Mouse (Mus musculus) stomach, embryonic 14.5 days (tissue): Measurements from ENCODE around the gene 1700010I14Rik. TPM values are rescaled to one million over a fixed set of nuclear protein-coding genes. Genes with fewer than 3 reads are reported as not detected.

Source experiments
- ATAC-seq: fragments of 200-750 bp; cut with Nextera tagmentation; 2 replicates; pipeline ENCODE4 v1.8.0; 2017; ENCODE audit warnings: low read depth, moderate TSS enrichment; ENCODE audit not compliant: insufficient number of reproducible peaks, insufficient read depth, low FRiP score
- H3K27ac ChIP-seq: fragments of 300-500 bp; sonication (generic); 2 replicates; pipeline ENCODE4 v1.5.1; 2014; ENCODE audit warnings: mild to moderate bottlenecking, low read length, moderate library complexity, mixed read lengths
- H3K27me3 ChIP-seq: fragments of 300-500 bp; sonication (generic); 2 replicates; pipeline ENCODE4 v1.6.1; 2014; ENCODE audit warnings: low read length, control low read depth, mixed read lengths; ENCODE audit not compliant: control insufficient read depth, insufficient read depth
- H3K36me3 ChIP-seq: fragments of 300-500 bp; sonication (generic); 2 replicates; pipeline ENCODE4 v1.6.1; 2014; ENCODE audit warnings: mild to moderate bottlenecking, control low read depth, low read length, moderate library complexity, mixed read lengths; ENCODE audit not compliant: control insufficient read depth, insufficient read depth
- H3K4me1 ChIP-seq: fragments of 300-500 bp; sonication (generic); 2 replicates; pipeline ENCODE4 v1.6.1; 2014; ENCODE audit warnings: low read length, control low read depth, mixed read lengths; ENCODE audit not compliant: control insufficient read depth, insufficient read depth
- H3K4me2 ChIP-seq: fragments of 300-500 bp; sonication (generic); replicated peaks from 2 replicates; pipeline ENCODE4 v1.6.1; 2014; ENCODE audit warnings: low read depth, low read length, control low read depth
- H3K4me3 ChIP-seq: fragments of 300-500 bp; sonication (generic); 2 replicates; pipeline ENCODE4 v1.5.1; 2014; ENCODE audit warnings: low read depth, low read length, control low read depth
- H3K9ac ChIP-seq: fragments of 300-500 bp; sonication (generic); replicated peaks from 2 replicates; pipeline ENCODE4 v1.6.1; 2014; ENCODE audit warnings: low read depth, mild to moderate bottlenecking, control low read depth, low read length, moderate library complexity, mixed read lengths
- H3K9me3 ChIP-seq: fragments of 300-500 bp; sonication (generic); 2 replicates; pipeline ENCODE4 v1.6.1; 2016; ENCODE audit warnings: low read depth, low read length, control low read depth; ENCODE audit not compliant: control insufficient read depth
- WGBS: fragments of 180-500 bp; shearing (Covaris S2); extraction: QIAGEN DNeasy Blood & Tissue Kit; methylation state at CpG from one replicate; pipeline ENCODE4 v1.1.7; 2014; 5-methylcytosine and 5-hydroxymethylcytosine counted together
- polyA plus RNA-seq: library from polyadenylated mRNA; unstranded; fragments of >200 nt; fragmentation: Nextera tagmentation; extraction: Ambion mirVana; gene quantifications from 2 replicates; pipeline ENCODE4 v1.2.1, GENCODE M21; 2014

The 1700010I14Rik gene
- polyA plus RNA-seq, 1 experiment from 2014 or later = 1.1 TPM

- Histone ChIP-seq H3K9me3 (no peaks in the 10 kb centered on the region), H3K27me3 (no peaks in the 10 kb centered on the region), H3K27ac (no peak overlapping the region), H3K36me3 (no peaks in the 10 kb centered on the region), H3K4me3 (no peak overlapping the region), H3K9ac (no peak overlapping the region), H3K4me1 (no peaks in the 10 kb centered on the region), H3K4me2 (no peak overlapping the region)
- ATAC-seq = no peak
- WGBS = 27% methylated on average over 12 of the region's 12 CpGs
Measured at GRCm38 (mm10) chr17:8972152-8972854, 15.8 kb upstream of the 1700010I14Rik start.

GRCm38 (mm10) chr17:8973331-8973730 is 14.8 kb upstream of the 1700010I14Rik start:
- Histone ChIP-seq H3K27me3 (no peaks in the 10 kb centered on the region), H3K9me3 (no peaks in the 10 kb centered on the region), H3K9ac (no peak overlapping the region), H3K4me2 (no peak overlapping the region), H3K36me3 (no peaks in the 10 kb centered on the region), H3K4me1 (no peaks in the 10 kb centered on the region), H3K27ac (no peak overlapping the region), H3K4me3 (no peak overlapping the region)
- 67% methylated on average over 5 of the region's 5 CpGs for WGBS
- no peak for ATAC-seq

GRCm38 (mm10) chr17:8974423-8974822 is 13.7 kb upstream of the 1700010I14Rik start:
- WGBS = 75% methylated on average over 7 of the region's 7 CpGs
- H3K4me2 ChIP-seq = no peak overlapping the region
- no peak overlapping the region for H3K9ac ChIP-seq
- ATAC-seq = no peak
- H3K4me3 ChIP-seq = no peak overlapping the region
- no peaks in the 10 kb centered on the region for H3K4me1 ChIP-seq
- no peaks in the 10 kb centered on the region for H3K27me3 ChIP-seq
- no peaks in the 10 kb centered on the region for H3K36me3 ChIP-seq
- H3K27ac ChIP-seq = no peak overlapping the region
- H3K9me3 ChIP-seq = no peaks in the 10 kb centered on the region

- Histone ChIP-seq H3K27me3 (no peaks in the 10 kb centered on the region), H3K9me3 (no peaks in the 10 kb centered on the region), H3K36me3 (no peaks in the 10 kb centered on the region), H3K4me1 (no peaks in the 10 kb centered on the region), H3K9ac (no peak overlapping the region), H3K27ac (no peak overlapping the region), H3K4me2 (no peak overlapping the region), H3K4me3 (no peak overlapping the region)
- ATAC-seq = no peak
- 56% methylated on average over 6 of the region's 6 CpGs for WGBS
Measured at GRCm38 (mm10) chr17:8974823-8975397, 13.2 kb upstream of the 1700010I14Rik start.

GRCm38 (mm10) chr17:8976745-8977144 is 11.4 kb upstream of the 1700010I14Rik start:
- 88% methylated on average over 6 of the region's 6 CpGs for WGBS
- ATAC-seq = no peak
- H3K4me3 ChIP-seq = no peak overlapping the region
- no peak overlapping the region for H3K27ac ChIP-seq
- no peaks in the 10 kb centered on the region for H3K9me3 ChIP-seq
- no peaks in the 10 kb centered on the region for H3K4me1 ChIP-seq
- H3K9ac ChIP-seq = no peak overlapping the region
- no peak overlapping the region for H3K4me2 ChIP-seq
- no peaks in the 10 kb centered on the region for H3K27me3 ChIP-seq
- no peaks in the 10 kb centered on the region for H3K36me3 ChIP-seq

- WGBS = 59% methylated on average over 2 of the region's 2 CpGs
- no peaks in the 10 kb centered on the region for H3K36me3 ChIP-seq
- no peak for ATAC-seq
- H3K9me3 ChIP-seq = no peaks in the 10 kb centered on the region
- H3K4me3 ChIP-seq = no peak overlapping the region
- H3K4me2 ChIP-seq = no peak overlapping the region
- no peaks in the 10 kb centered on the region for H3K4me1 ChIP-seq
- H3K27ac ChIP-seq = no peak overlapping the region
- no peak overlapping the region for H3K9ac ChIP-seq
- H3K27me3 ChIP-seq = no peaks in the 10 kb centered on the region
Measured at GRCm38 (mm10) chr17:8977271-8977670, 10.9 kb upstream of the 1700010I14Rik start.

- ATAC-seq = no peak
- Histone ChIP-seq H3K4me1 (0 out of 2 replicates have a peak, but pooled peaks cover 3% of the 10 kb centered on the region), H3K9ac (no peak overlapping the region), H3K9me3 (no peaks in the 10 kb centered on the region), H3K4me2 (no peak overlapping the region), H3K4me3 (no peak overlapping the region), H3K27me3 (no peaks in the 10 kb centered on the region), H3K27ac (no peak overlapping the region), H3K36me3 (no peaks in the 10 kb centered on the region)
- 76% methylated on average over 2 of the region's 2 CpGs for WGBS
Measured at GRCm38 (mm10) chr17:8983576-8983975, 4.6 kb upstream of the 1700010I14Rik start.

GRCm38 (mm10) chr17:8985714-8986113 is 2.4 kb upstream of the 1700010I14Rik start:
- 56% methylated on average over 5 of the region's 5 CpGs for WGBS
- H3K9ac ChIP-seq = no peak overlapping the region
- no peaks in the 10 kb centered on the region for H3K9me3 ChIP-seq
- no peaks in the 10 kb centered on the region for H3K27me3 ChIP-seq
- no peaks in the 10 kb centered on the region for H3K36me3 ChIP-seq
- H3K27ac ChIP-seq = no peak overlapping the region
- no peak overlapping the region for H3K4me2 ChIP-seq
- ATAC-seq = no peak
- H3K4me3 ChIP-seq = no peak overlapping the region
- H3K4me1 ChIP-seq = 0 out of 2 replicates have a peak, but pooled peaks cover 6% of the 10 kb centered on the region
